Mouse (Mus musculus) induced T-regulatory cell, adult 2 months (primary cell): ENCODE measurements at regions not wholly inside any gene's neighbourhood (a gene's known extent, or its start where the extent isn't known, plus 50 kb on each side); places are given as distances from the start of the nearest gene placed in this dataset.

Source experiments
- DNase-seq: peaks from one replicate; pipeline ENCODE4 v3.0.0-alpha.2; 2012; ENCODE audit warnings: low read depth

DNA sequence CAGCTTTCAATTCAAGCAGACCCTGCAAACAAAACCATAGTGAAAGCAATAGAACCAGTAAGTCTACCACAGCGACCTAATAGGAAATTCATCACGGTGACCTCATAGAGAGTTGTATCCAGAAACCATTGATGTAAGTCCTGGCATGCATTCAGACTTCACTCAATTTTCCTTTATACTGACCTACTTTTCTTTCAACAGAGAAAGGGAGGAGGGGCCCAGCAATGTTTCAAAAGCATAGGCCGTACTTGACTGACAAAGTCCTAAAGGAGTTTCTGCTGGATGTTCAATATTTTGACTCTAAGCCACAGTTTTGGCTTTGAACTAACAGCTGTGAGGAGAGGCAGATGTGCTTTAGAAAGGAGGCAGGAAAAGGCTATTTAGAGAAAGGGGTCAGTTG lies 88.4 kb downstream of the AI593442 start:
- DNase-seq, result no peak

DNA sequence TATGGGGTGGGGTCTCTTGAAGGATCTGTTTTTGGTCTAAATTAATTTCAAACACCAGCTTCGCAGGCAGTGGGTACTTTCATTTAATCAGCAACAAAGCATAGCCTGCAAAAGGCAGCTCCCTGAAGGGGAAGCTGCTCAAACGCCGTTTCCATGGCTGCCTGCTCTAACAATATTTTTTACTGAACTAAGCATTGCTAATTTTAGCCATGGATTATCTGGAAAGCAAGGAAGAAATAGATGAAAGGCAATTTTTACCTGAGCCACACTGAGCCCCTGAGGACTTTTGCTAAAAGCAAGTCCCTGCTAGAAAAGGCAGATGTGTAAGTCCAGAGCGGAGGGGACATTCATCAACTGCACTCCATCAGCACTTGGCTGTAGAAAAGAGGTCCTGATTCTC lies 105.5 kb downstream of the AI593442 start:
- no peak for DNase-seq

DNA sequence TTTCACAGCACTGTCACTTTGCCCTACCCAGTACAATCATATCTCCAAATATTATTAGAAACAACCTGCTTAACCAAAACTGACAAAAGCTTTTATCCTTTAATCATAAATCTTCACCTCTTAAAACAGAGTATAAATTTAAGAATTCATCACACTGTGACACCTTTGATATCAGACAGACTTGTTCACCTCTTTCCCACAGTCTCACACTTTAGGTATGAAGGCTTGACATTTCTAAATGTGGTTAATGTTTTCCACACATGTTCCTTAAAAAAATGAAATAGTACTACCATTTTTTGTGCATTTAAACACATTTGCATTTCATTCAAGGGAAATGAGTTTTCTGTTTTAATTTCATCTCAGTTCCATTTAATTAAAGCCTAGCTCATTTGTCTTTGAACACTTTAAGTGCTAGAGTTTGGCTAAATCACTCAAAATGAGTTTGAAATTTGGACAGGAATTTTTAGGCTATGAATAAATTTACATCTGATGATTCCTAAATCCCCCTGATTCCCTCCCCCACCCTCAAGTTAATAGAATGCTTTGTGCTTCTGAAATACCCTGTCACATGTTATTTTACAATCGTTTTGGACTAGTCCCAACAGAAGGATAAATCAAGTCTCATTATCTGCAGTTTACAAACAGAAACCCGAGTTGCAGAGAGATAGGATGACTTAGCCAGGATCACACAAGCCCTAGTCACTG lies 127.9 kb downstream of the AI593442 start:
- no peak for DNase-seq

- DNase-seq, result no peak
Measured at GRCm38 (mm10) chr9:52546071-52546470, 133.5 kb downstream of the AI593442 start.

- no peak for DNase-seq
Measured at GRCm38 (mm10) chr9:52539086-52539485, 140.5 kb downstream of the AI593442 start.

DNA sequence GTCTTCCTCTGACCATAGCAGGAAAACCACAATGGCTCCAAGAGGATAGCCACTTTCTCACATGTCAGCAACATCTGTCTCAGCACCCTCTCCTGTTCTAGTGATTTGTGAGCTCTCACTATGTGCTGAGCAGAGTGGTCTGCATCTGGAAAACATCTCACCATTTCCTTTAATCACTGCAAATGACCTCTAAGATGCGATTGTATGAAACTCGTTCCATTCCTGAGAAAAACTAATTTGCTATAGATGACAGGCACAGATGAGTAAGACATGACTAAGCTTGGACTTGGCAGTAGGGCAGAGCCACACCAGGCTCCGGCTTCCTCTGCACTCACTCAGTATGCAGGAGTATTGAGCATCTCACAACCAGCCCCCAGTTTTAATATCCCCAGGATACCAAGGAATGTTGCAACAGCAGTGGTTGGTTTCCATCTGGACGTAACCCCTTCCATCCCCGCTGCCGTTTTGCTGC lies 150.1 kb downstream of the AI593442 start:
- no peak for DNase-seq

DNA sequence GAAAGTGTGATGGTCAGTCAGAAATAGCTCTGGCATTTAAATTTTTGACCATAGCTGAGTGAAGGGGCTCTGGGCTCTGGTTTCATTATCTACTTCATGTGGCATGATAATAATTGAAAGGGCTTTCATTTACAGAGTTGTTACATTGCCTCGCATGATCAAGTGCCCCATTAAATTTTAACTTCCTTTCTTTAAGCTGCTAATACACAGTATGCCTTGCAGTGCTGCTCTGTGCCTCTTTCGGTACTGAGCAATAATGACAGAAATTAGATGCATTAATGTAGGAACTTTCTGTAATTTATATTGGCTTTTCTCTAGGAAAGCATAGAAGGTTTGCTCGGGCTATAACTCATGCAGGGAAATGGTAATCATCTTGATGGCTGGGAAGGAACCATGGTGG lies 179.1 kb downstream of the AI593442 start:
- DNase-seq, result no peak

- peak; percentile 6 for DNase-seq
Measured at GRCm38 (mm10) chr9:52495483-52496270, 183.9 kb downstream of the AI593442 start.

- DNase-seq, result no peak
Measured at GRCm38 (mm10) chr9:52492947-52493505, 186.6 kb downstream of the AI593442 start.

- DNase-seq, result no peak
Measured at GRCm38 (mm10) chr9:52473555-52474196, 205.9 kb downstream of the AI593442 start.

DNA sequence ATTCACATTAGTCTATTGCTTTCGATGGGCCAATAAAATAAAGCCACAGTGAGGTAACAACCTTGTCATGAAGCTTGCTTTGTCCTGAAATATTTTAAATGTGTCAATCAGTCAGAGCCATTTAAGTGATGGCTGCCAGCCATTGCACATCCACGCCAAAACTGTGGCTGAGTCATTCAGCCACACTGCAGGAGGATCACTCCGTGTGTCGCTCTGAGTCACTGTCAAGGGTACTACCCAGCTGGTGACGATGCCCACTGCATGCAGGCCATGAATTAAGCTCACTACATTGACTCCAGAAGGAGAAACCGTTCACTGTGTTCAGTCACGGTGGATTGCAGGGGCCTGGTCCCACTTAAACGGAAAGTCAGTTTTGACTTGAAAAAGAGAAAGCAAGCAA lies 206.7 kb downstream of the AI593442 start:
- no peak for DNase-seq

DNA sequence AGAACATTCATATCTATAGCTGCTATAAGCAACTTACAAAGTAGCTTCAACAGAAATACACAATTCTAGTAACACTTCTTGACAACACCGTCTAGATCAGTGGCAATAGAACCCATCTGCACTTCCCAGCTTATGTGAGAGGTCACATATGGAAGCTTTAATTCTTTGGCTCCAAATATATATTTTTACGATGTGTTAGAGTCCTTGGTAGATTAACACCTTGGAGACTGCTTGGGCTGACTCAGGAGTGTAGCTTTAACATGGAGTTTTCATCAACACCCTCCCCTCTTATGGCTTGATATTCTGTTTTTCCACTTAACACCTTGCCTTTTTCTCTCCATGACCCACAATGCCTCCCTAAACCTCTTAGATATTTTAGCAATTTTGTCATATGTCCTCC lies 221.1 kb downstream of the AI593442 start:
- no peak for DNase-seq

DNA sequence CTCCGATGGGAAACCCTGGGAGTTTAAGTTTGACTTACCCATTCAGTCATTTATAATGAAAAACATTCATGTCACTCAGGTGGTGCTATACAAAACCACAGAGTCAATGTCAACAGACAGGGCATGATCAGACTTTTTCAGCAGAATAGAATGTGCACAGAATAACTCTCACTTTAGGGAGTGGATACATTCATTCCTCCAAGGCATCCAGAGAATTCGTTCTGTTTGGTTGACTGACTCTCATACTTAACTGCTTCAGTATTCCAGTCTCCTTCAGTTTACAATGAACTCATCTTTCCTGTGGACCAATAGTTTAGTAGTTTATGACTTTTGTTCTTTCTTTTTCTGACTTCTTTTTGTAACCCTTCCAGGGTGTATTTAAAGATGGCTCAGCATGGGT lies 225.1 kb downstream of the AI593442 start:
- no peak for DNase-seq

- DNase-seq, result no peak
Measured at GRCm38 (mm10) chr9:52451792-52452191, 227.8 kb downstream of the AI593442 start.

DNA sequence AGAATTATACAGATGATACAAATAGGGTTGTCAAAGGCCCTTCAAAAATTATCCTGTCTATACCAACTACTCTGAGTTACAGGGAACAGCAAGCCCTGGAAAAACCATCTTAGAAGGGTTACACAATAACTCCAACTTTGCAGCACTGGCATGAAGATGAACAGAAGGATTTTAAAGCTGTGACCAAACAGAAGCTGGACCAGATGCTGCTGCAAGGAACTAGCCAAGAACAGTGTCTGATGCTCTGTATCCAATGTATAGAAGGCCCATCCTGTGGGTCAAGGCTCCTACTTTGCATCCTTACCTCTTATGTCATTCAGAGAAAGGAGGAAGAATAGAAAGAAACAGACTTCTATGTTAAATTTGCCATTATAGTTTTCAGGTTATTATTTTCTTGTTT lies 231.3 kb downstream of the AI593442 start:
- no peak for DNase-seq

DNA sequence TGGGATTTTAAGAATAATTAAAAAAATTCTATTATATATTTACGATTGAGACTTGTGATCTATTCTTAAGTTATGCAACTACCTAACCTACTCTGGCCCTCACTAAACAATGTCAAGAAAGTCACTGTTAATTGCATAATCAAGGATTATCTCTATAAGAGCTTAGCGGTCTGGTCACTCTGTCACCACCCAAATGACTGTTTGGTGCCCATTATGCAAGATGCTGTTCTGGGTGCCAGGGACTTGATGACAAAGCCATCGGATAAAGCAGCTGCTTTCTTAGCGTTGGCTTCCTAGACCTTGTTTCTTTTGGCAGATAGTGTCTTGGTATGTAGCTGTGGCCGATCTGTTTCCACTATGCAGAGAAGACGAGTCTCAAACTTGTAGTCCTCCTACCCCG lies 236.4 kb downstream of the AI593442 start:
- DNase-seq, result no peak

- DNase-seq, result no peak
Measured at GRCm38 (mm10) chr9:52434215-52434614, 245.4 kb downstream of the AI593442 start.

- DNase-seq, result no peak
Measured at GRCm38 (mm10) chr9:52425413-52425812, 254.2 kb downstream of the AI593442 start.

- no peak for DNase-seq
Measured at GRCm38 (mm10) chr9:52422622-52423021, 254.2 kb upstream of the Zc3h12c start.

- DNase-seq, result no peak
Measured at GRCm38 (mm10) chr9:52415706-52416105, 247.3 kb upstream of the Zc3h12c start.

DNA sequence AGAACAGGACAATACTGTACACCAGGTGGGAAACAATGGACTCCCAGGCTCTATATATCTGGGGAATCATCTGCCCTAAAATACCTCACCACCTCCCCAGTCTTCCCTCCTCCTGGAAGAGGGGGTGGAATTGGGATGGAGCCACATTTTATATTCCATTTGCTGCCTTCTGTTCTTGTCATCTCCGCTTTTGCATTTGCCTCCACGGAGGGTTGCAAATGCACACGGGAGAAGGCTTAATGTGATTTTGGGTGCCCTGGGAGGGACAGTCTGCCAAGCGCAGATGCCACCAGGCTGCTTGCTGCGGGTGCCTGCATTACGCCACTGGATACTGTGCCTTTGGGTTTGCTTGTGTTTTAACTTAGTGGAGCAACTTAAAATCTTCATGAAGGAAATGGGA lies 239.5 kb upstream of the Zc3h12c start:
- DNase-seq, result no peak

DNA sequence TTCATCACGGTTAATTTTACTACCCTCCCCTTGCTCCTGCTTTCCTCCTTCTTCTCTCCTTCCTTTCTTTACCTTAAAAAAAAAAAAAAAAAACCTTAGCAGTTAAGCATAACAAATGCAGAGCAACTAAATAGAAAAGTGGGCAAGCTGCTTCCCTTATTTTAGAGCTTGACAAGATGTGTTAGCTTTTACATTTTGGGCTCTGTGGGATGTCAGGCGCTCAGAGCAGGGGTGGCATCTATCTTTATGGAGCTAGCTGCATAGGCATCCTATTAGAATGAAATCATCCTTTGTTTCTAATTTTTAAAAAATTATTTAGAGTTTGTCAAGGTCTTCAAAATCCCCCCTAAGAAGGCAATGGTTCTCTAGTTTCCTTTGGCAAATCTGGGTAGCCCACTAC lies 234.1 kb upstream of the Zc3h12c start:
- DNase-seq, result no peak

DNA sequence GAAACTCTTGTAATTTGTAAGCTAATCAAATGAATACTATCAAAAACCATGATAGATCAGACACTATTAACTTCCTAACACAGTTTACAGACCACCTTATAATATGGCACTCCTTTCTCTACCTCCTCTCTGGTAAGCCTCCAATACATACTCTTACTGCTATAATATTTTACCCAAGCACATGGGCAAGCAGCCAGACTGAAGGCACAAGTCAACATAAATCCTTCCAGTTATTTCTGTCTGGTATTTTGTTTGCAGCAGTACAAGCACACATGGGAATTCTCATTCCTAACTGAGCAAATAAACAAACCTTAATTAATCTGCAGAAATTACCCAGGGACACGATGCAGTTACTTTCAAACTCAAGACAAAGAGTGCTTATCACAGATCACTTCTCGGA lies 210.7 kb upstream of the Zc3h12c start:
- DNase-seq, result no peak
